Mouse (Mus musculus) bone marrow macrophage, adult 2 months (primary cell): ENCODE results near the gene Pjvk.

Experiments
- CTCF ChIP-seq: IDR thresholded peaks from 2 replicates; pipeline ENCODE4 v1.5.1; 2012; ENCODE audit warnings: low read depth, mild to moderate bottlenecking, low read length, moderate library complexity
- POLR2A ChIP-seq: IDR thresholded peaks from 2 replicates; pipeline ENCODE4 v1.6.1; 2012; ENCODE audit warnings: mild to moderate bottlenecking, low read depth, low read length, borderline replicate concordance

DNA sequence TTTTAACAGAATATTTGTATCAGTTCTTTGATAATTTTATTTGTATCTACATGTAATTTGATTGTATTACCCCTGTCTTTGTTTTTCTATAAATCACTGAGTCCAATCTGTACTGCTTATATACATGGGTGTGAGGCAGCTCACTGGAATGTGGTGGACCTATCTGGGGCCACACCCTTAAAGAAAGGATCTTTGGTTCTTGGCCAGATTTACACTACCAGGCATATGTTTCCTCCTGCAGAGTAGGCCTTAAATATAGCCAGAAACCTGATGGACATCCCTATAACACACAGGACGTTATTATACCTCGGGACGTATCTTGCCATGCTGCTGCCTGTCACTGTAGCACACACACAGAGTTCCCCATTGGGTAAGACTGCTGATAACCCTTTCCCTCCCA is 36.3 kb upstream of the Pjvk start:
- TF ChIP-seq CTCF (no peak), POLR2A (no peak)
